Mouse (Mus musculus) C2C12 (cell line): Measurements from ENCODE around the gene Scgb1a1. TPM values are rescaled to one million over a fixed set of nuclear protein-coding genes. Genes with fewer than 3 reads are reported as not detected.

Experiments used
- H3K27me3 ChIP-seq: one replicate; pipeline ENCODE4 v1.6.1; 2011; ENCODE audit not compliant: control insufficient read depth, insufficient read depth, insufficient read length
- H3K36me3 ChIP-seq: one replicate; pipeline ENCODE4 v1.6.1; 2011; ENCODE audit not compliant: control insufficient read depth, insufficient read depth
- H3K4me3 ChIP-seq: one replicate; pipeline ENCODE4 v1.5.1; 2011; ENCODE audit warnings: mild to moderate bottlenecking, control low read depth; ENCODE audit not compliant: poor library complexity, insufficient read depth, severe bottlenecking
- H3K79me2 ChIP-seq: one replicate; pipeline ENCODE4 v1.6.1; 2011; ENCODE audit not compliant: control insufficient read depth, insufficient read depth
- H3K79me3 ChIP-seq: one replicate; pipeline ENCODE4 v1.6.1; 2011; ENCODE audit warnings: low read depth, control low read depth
- H3ac ChIP-seq: one replicate; pipeline ENCODE3; 2011; ENCODE audit warnings: low read depth; ENCODE audit not compliant: control insufficient read depth, insufficient read length
- CEBPB ChIP-seq: IDR thresholded peaks from one replicate; pipeline ENCODE4 v1.6.1; 2011; ENCODE audit warnings: low read depth, mild to moderate bottlenecking, control low read depth, moderate library complexity
- CTCF ChIP-seq: IDR thresholded peaks from one replicate; pipeline ENCODE4 v1.5.1; 2011; ENCODE audit not compliant: control insufficient read depth, insufficient read depth, insufficient read length
- FOSL1 ChIP-seq: IDR thresholded peaks from one replicate; pipeline ENCODE4 v1.8.0; 2011; ENCODE audit warnings: mild to moderate bottlenecking, low read length; ENCODE audit not compliant: poor library complexity, insufficient read depth, severe bottlenecking
- MAX ChIP-seq: IDR thresholded peaks from one replicate; pipeline ENCODE4 v1.6.1; 2011; ENCODE audit warnings: mild to moderate bottlenecking, control low read depth
- MYOD1 ChIP-seq: IDR thresholded peaks from one replicate; pipeline ENCODE4 v1.6.1; 2011; ENCODE audit warnings: low read depth; ENCODE audit not compliant: control insufficient read depth, insufficient read length
- MYOG ChIP-seq: IDR thresholded peaks from one replicate; pipeline ENCODE4 v1.6.1; 2011; ENCODE audit not compliant: control insufficient read depth, insufficient read length; ENCODE audit errors: extremely low read depth
- USF1 ChIP-seq: IDR thresholded peaks from one replicate; pipeline ENCODE4 v1.6.1; 2011; ENCODE audit warnings: low read depth, mild to moderate bottlenecking, control low read depth, moderate library complexity
- polyA plus RNA-seq: library from polyadenylated mRNA; unstranded; fragments of >200 nt; fragmentation: generic; extraction: Trizol; gene quantifications from one replicate; pipeline ENCODE4 v1.2.1, GENCODE M21; 2012; ENCODE audit warnings: missing spikeins

The Scgb1a1 gene
- polyA plus RNA-seq, 1 experiment = not detected

GRCm38 (mm10) chr19:9105101-9105685 lies 17.4 kb upstream of the Scgb1a1 start:
- Histone ChIP-seq H3K4me3 (no peak overlapping the region), H3K79me3 (no peaks in the 10 kb centered on the region), H3K79me2 (no peaks in the 10 kb centered on the region), H3K27me3 (no peaks in the 10 kb centered on the region), H3ac (no peak overlapping the region), H3K36me3 (no peaks in the 10 kb centered on the region)
- no peak for TF ChIP-seq CTCF
- TF ChIP-seq USF1 = no peak
- TF ChIP-seq CEBPB = no peak
- no peak for TF ChIP-seq FOSL1

- TF ChIP-seq FOSL1 = no peak
- TF ChIP-seq MYOD1 = no peak
- no peak for TF ChIP-seq CEBPB
- no peak for TF ChIP-seq MAX
- no peak for TF ChIP-seq MYOG
- TF ChIP-seq USF1 = no peak
- no peak for TF ChIP-seq CTCF
- Histone ChIP-seq H3K79me3 (no peaks in the 10 kb centered on the region), H3ac (no peak overlapping the region), H3K79me2 (no peaks in the 10 kb centered on the region), H3K27me3 (no peaks in the 10 kb centered on the region), H3K4me3 (no peak overlapping the region), H3K36me3 (no peaks in the 10 kb centered on the region)
Measured at GRCm38 (mm10) chr19:9103986-9104385, 16.2 kb upstream of the Scgb1a1 start.

- Histone ChIP-seq H3K4me3 (no peak overlapping the region), H3K79me3 (no peaks in the 10 kb centered on the region), H3K27me3 (no peaks in the 10 kb centered on the region), H3ac (no peak overlapping the region), H3K36me3 (no peaks in the 10 kb centered on the region), H3K79me2 (no peaks in the 10 kb centered on the region)
- TF ChIP-seq MYOG (no peak), MYOD1 (no peak), CTCF (no peak), CEBPB (no peak), USF1 (no peak)
Measured at GRCm38 (mm10) chr19:9101062-9101457, 13.3 kb upstream of the Scgb1a1 start.

GRCm38 (mm10) chr19:9100297-9101061 lies 12.7 kb upstream of the Scgb1a1 start:
- TF ChIP-seq CTCF (no peak), MYOG (no peak), MYOD1 (no peak)
- no peak overlapping the region for H3ac ChIP-seq
- no peaks in the 10 kb centered on the region for H3K27me3 ChIP-seq
- no peaks in the 10 kb centered on the region for H3K79me3 ChIP-seq
- no peaks in the 10 kb centered on the region for H3K79me2 ChIP-seq
- H3K4me3 ChIP-seq = no peak overlapping the region
- no peaks in the 10 kb centered on the region for H3K36me3 ChIP-seq

- no peaks in the 10 kb centered on the region for H3K36me3 ChIP-seq
- TF ChIP-seq FOSL1 = no peak
- no peak for TF ChIP-seq MYOD1
- TF ChIP-seq MYOG = no peak
- no peak for TF ChIP-seq CTCF
- no peak for TF ChIP-seq CEBPB
- TF ChIP-seq USF1 = no peak
- TF ChIP-seq MAX = no peak
- no peak overlapping the region for H3K4me3 ChIP-seq
- H3K79me3 ChIP-seq = no peaks in the 10 kb centered on the region
- H3K79me2 ChIP-seq = no peaks in the 10 kb centered on the region
- H3K27me3 ChIP-seq = no peaks in the 10 kb centered on the region
- H3ac ChIP-seq = no peak overlapping the region
Measured at GRCm38 (mm10) chr19:9099751-9100150, 12.0 kb upstream of the Scgb1a1 start.

GRCm38 (mm10) chr19:9097441-9097840 lies 9.7 kb upstream of the Scgb1a1 start:
- Histone ChIP-seq H3K79me2 (no peaks in the 10 kb centered on the region), H3ac (no peak overlapping the region), H3K36me3 (no peaks in the 10 kb centered on the region), H3K4me3 (no peak overlapping the region), H3K79me3 (no peaks in the 10 kb centered on the region), H3K27me3 (no peaks in the 10 kb centered on the region)
- TF ChIP-seq CEBPB (no peak), CTCF (no peak), FOSL1 (no peak), MAX (no peak), MYOD1 (no peak), USF1 (no peak), MYOG (no peak)
